Mouse (Mus musculus): ENCODE measurements around the gene Lbx2.

DNA sequence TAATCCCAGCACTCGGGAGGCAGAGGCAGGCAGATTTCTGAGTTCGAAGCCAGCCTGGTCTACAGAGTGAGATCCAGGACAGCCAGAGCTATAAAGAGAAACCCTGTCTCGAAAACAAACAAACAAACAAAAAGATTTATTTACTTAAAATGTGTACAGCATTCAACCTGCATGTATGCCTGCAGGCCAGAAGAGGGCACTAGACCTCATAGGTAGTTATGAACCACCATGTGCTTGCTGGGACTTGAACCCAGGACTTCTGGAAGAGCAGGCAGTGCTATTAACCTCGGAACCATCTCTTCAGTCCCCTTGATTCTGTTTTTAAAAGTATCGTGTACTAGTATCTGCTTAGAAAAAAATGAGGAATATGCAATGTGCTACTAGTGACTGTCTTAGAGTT, 41.3 kb downstream of the Lbx2 start:
- TF ChIP-seq CTCF (IDR thresholded peaks at IDR 0.05; ENCODE audit: extremely low read depth, insufficient read length, insufficient replicate concordance, low read depth, low read length) (no peak), POLR2A (IDR thresholded peaks at IDR 0.05; ENCODE audit: low read depth, low read length) (no peak)

Measured in small intestine, adult 2 months (tissue).